Mouse (Mus musculus): ENCODE results near the gene Sptbn1.
A peak's percentile ranks its signal among the peaks of the same experiment; 100 is the strongest.
"Not testable (repeated sequence)": the region's sequence is repeated elsewhere in the genome, so short reads cannot be mapped to it uniquely, and the experiment has no call there.

The Sptbn1 gene

DNA sequence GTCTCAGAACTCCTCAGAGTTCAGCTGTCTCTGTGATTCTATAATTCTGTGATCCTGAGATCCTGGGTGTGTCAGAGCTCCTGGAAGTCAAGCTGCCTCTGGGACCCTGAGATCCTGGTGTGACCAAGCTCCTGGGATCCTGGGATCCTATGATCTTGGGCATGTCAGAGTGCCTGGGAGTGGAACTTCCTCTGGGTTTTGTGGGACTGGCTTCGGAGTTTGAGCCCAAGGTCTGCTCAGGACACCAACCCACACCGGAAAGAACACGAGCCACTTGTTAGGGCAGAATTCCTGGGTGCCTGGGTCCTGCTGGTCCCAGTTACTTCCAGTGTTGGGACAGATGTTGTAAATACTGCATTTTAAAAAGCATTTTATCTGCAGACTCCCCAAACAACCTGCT is 12.8 kb downstream of the Sptbn1 start:
- DNase-seq (ENCODE audit: low spot score), result not testable (repeated sequence)

DNA sequence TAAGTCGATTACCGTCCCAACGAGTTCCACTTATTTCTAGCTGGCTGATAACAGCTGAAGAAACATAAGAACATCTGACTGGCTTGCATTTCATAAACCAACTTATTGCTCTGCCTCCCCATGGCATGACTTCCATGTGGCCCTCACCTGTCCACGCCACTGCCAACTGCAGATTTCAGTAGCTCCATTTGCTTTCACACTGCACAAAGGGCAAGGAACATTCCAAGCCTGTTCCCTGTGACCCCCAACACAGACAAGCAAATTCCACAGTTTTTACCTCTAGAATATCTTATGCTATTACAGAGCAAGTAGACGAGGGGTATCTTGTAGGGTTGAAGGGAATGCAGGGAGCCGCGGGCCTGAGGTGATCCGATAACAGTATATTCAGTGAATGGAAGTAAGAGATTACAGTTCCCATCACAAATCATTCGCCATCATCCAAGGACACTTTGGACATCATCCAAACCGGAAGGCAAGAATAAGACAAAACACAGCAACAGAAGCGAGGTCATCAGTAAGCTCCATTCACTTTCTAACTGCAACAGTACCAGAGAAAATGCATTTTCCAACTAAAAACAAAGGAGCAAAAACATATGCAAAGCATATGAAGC is 16.6 kb downstream of the Sptbn1 start:
- DNase-seq (ENCODE audit: low spot score), result no peak

DNA sequence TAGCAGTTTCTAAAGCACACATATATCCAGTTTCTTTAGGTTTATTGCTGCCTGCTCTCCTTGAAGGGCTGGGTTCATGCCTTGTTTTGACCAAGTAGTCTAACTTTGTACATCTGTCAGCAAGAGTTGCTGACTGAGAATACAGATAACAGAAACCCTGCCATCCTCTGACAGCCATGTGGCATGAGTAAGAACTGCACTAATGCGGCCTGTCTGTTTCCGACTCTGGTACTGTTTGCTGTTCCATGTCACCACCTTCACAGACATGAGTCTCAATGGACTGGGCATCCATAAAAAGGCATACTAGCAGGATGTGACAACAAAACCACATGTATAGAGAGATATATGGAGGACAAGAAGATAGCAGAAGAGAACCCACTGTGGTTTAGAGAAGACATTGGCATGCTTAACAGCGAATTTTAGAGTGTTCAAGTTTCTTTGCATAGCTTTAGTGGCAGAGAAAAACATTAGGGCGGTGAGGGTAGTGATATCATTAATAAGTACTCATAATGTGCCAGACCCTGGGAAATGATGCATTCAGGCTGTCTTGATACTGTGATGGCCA is 18.4 kb downstream of the Sptbn1 start:
- DNase-seq (ENCODE audit: low spot score), result no peak

DNA sequence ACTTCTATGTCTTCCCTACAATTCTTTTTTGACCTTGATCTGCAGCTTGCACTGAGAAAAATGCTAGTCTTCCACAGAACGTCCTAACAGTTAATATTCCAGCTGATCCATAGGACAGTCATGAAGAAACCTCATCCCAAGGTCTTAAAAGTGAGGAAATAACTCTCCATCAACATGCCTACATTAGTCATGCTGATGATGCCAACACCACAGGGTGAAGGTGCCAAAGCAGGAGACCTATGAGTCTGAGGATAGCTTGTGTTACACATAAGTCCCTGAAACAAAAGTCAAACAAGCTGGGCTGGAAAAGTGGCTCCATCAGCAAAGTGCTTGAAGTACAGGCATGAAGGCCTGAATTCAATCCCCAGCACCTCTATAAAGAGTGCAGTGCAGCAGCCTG is 20.9 kb downstream of the Sptbn1 start:
- no peak for DNase-seq (ENCODE audit: low spot score)

DNA sequence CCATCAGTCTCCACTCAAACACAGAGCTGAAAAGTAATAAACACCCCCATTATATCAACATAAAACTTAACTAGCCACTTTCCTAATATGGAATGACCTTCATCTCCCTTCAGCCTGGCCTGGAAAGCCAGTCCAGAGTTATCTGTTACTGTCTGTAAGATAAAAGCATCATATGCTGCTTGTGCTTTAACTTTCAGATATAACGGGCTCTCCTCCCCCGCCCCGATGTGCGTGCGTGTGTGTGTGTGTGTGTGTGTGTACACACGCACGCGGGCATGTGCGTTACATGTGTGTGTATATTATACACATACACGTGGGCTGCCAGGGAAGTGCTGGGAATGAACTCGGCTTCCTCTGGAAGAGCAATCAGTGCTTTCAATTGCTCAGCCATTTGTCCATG is 21.8 kb downstream of the Sptbn1 start:
- DNase-seq (ENCODE audit: low spot score), result no peak

DNA sequence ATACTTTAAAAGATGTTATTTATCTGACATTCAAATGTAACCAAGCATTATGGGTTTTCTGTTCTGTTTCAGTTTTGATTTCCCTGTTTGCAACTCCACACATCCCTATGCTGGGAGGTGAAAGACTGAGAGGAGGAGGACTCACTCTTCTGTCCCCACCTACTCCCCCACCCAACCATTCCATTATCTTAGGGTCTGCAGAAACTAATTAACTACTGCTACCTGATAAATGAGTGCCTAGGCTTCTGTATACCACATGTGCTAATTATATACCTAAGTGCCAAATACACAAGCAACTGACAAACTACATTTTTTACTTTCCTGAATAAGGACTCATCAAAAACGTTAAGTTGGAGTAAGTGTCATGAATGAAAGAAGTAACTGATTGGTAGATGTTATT is 23.8 kb downstream of the Sptbn1 start:
- no peak for DNase-seq (ENCODE audit: low spot score)

DNA sequence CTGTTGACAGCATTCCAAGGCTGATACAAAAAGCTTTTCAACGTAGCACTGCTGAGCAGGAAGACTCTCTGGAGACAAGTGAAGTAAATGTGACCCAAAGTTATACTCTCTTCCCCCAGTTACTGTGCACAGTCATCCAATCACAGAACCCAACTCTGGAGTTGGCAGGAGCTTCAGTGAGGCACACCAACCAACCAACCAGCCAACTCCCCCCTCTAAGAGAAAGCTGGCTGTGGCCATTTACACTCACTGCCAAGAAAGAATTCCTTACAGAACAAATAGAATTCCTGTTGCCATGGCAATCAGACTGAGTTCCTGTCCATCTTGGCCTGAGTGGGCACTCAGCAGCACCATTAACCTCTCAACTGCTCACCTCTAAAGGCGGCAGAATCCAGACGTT is 24.4 kb downstream of the Sptbn1 start:
- peak; percentile 36 for DNase-seq (ENCODE audit: low spot score)

DNA sequence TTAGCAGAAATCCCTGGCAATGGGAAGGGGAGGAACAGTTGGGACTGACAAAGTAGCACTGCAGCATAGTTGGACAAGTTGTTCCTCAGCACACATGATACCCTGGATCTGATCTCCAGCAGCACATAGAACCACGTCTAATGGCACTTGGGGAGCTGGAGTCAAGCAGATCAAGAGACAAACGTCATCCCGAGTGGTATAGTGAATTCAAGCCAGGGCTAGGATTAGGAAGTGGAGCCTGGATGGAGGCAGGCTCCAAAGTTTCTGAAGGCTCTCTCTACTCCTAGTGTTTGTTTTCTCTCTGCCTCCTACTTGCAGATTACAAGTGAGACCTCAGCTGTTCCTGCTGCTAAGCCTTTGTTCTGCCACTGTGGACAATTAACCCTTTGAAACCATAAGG is 27.1 kb downstream of the Sptbn1 start:
- no peak for DNase-seq (ENCODE audit: low spot score)

DNA sequence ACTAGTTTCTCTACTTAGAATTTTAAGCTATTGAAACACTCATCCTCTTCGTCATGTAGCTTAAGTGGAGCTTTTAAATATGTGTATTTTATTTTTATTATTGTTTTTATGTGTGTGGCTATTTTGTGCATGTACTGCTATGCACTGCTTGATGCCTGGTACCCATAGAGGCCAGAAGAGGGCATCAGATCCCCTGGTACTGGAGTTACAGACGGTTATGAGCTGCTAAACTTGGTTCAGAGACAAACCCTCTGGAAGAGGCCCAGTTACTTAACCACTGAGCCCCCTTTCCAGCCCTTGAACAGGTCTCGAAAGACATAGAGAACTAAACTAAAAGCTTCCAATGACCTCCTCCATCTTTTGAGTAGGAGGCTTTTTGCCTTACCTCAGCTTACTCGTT is 30.0 kb downstream of the Sptbn1 start:
- DNase-seq (ENCODE audit: low spot score), result no peak

DNA sequence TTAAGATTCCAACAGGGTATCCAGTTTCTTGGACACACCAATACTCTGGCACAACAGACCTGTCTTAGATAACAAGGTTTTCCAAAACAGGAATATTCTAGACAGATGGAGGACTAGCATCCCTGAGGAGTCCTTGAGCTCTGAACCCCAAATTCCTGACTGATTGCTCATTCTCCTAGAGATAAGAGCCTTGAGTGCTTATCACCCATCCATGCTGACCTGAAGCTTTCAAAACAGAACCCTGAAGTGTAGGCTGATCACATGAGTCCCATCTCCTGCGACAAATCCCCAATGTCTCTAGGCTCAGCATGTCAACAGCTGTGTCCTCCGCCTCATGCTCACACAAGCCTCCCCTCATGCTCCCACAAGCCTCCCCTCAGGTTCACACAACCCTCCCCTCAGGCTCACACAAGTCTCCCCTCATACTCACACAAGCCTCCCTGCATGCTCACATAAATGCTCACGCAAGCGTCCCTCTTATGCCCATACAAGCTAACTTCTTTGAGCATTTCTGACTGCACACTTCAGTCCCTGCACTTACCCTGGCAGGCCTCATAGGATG is 31.2 kb downstream of the Sptbn1 start:
- no peak for DNase-seq (ENCODE audit: low spot score)

DNA sequence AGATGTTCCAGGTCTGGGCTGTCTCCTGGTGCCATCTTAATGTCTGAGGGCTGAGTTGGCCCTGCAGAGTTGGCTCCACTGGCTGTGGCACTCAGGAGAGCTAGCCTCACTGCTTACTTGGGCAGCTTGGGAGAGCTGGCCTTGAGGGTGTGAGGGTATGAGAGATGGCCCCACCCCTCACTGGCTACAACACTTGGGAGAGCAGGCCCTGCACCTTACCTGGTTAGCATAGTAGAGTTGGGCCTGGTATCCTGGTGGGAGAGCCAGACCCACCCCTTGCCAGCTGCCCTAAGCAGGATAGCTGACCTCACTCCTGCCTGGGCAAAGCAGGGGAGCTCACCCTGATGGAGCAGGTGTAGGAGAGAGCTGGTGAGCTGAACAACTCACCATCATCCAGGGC is 32.3 kb downstream of the Sptbn1 start:
- DNase-seq (ENCODE audit: low spot score), result no peak

DNA sequence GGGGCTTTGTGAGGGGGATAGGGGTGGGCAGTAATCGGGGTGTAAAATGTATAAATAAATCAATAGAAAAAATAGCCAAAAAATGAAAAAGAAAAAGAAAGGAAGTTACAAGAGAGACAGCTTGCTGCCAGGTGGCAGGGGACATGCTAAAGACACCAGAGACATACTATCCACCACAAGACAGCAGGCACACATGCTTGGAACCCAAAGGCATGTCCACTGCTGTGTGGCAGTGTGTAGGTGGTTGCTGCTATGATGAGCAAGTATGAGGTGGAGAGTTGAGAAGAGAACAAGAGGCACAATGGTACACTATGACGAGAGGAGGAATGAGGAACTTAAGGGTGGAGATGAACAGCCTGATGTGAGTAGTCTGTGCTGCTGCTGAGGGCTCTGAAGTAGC is 32.8 kb downstream of the Sptbn1 start:
- DNase-seq (ENCODE audit: low spot score), result no peak

DNA sequence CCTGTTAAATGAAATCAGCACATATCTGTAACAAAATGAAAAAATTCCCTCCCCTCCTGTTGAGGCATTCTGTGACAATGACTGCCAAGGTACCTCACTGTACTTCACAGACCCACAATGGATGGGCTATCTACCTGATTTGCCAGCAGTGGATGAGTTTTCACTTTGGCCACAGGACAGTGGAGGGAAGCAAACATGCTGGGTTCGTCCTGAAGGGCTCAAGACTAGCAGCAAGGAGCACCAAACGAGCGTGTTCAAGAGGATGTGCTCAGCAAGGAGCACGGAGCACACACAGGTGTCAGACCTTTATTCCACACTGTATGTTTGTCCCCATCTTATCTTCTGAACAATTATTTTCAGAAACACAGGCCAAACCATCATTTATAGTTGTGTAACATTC is 34.0 kb downstream of the Sptbn1 start:
- DNase-seq (ENCODE audit: low spot score), result no peak

DNA sequence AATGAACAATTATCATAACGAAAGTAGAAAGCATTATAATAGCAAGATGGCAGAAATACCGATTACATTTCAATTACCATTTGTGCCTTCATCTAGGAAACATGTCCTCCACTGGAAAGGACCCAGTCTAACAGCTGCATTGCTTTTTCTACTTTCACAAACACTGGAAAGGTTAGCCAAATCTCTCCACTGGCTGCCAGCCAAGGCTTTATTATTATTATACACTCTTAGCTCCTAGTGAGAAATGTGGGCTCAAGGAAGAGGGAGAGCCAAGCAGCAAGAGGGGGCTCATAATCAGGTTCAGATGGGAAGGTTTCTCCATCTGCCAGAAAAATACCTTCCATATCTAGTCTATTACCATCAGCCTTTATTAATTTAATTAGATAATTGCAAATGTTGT is 35.9 kb downstream of the Sptbn1 start:
- DNase-seq (ENCODE audit: low spot score), result peak; percentile 29

DNA sequence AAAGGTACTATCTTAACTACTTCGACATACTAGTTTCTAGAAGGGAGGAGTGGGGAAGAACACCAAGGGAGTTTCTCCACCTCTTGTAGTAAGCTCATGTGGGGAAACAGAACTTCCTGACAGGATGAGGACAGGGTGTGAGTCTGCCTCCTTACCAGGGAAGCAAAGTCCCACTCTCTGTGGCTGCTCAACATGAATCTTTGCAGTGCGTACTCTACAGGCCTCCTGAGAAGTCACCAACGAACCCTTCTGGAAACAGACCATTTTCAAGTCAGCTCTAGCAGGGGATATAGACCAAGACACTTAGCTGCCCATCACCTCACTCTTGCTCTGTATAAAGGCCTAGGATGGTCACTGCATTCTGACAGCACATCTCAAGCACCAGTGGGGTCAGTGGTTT is 36.6 kb downstream of the Sptbn1 start:
- no peak for DNase-seq (ENCODE audit: low spot score)

DNA sequence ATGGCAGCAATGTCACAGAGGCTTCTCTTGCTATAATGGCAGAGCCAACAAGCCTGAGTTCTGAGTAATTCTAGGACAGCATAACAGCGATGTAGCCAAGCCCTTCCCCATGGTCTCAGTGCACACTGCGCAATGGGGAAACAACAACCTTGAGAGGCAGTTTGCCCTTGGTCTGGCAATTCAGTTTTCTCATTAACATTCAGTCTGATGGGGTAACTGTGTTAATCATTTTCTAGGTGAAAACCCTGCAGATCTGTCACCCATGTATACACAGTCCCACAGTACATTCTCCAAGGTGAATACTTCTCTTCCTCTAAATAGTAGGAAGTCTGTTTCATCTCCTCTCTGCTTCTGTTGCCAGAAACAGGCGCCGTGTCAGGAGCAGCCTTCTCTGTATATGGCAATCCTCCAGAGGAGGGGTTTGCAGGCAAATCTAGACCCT is 37.6 kb downstream of the Sptbn1 start:
- DNase-seq (ENCODE audit: low spot score), result no peak

DNA sequence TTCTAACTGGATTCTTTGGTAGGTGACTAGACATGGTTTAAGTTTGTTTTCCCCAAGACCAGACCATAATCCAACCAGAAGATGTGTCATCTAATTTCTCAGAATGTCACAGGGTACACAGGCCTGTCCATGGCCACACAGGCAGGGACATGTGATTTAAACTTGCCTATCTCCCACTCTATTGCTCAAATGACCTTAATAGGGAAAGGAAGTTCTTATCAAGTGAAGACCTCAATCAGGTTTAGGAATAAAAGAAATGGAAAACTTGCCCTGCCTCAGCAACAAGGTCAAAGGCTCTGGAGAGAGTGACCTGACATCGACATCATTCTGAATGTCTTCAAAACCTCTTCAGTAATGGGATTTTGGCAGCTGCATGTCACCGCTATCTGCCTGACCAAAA is 41.2 kb downstream of the Sptbn1 start:
- DNase-seq (ENCODE audit: low spot score), result no peak

DNA sequence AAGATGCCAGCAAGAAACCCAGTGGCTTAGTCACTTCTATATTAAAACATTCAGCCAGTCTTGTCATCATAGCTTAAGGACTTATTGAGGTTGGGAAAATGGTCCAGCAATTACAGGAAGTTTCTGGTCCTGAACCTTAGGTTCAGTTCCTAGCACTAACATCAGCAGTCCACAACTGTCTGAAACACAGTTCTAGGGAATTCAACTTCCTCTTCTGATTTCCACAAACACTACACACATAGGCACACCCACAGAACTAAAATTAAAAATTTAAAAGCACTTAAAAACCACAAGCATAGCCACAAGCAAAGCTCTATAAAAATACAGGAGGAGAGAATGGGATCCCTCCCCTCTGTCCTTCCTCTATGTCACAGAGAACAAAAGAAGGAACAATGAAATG is 43.4 kb downstream of the Sptbn1 start:
- DNase-seq (ENCODE audit: low spot score), result no peak

DNA sequence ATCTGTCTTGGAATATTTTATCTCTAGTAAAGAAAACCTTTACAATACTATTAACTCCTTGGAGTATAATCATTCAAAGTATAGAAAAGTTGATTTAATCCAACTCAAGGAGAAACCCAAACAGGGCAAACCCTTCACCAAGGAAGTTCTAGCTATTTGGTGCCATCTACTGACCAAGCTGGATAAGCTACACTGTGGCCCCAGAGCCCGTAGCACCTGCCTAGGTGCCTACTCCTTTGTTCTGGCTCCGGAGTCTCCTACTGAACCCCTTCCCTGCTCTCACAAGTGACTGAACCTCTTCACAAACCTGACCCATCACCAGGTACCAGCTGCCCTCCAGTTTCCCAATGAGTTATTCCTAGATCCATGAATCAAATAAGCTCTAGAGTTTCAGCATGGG is 45.3 kb downstream of the Sptbn1 start:
- no peak for DNase-seq (ENCODE audit: low spot score)

DNA sequence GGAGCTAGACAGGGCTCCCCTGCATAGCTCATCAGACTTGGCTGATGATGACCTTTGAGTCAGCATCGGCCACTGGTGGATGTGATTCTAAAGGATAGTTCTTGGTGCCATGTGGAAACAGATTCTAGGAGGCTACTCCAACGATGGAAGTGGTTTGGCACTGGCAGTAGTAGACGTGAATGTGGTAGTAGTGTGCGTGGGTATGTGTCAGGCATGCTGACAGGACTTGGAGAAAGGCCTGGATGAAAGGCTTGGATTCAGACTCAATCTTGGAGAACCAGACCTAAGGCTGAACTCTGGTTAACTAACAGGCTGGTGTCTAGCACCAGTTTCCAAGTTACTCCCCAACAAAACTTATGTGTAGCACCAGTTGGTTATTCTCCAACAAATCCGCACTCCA is 46.9 kb downstream of the Sptbn1 start:
- no peak for DNase-seq (ENCODE audit: low spot score)

DNA sequence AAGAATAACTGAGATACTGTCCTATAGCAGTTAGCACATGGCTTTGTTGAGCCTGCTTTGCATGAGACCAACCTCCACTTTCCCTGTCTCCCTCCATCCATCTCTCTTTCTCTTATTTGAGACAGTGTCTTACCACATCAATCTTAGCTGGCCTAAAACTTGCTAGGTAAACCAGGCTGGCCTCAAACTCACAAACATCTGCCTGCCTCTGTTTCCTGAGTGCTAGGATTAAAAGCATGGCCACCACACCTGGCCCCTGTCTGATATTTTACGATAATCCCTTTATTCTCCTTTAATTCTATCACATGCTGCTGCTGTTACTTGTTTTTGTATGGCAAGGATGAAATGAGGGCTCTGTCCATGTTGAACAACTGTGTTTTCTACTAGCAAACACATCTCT is 49.6 kb downstream of the Sptbn1 start:
- DNase-seq (ENCODE audit: low spot score), result no peak

DNA sequence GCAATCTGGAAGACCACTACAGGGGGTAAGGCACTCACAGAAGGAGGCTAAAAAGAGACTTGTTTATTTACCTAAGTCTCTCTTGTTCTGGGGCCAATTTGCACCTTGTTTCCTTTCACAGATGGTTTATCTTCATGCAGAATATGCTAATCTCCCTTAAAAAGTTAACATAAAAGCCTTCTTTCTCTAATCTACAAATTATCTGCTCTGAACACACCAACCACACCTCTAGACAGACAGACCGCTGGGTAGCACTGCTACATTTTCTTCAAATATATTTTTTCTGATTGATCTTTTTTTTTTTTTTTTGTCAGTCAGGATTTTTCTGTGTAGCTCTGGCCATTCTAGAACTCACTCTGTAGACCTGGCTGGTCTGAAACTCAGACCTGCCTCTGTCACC is 50.5 kb downstream of the Sptbn1 start:
- DNase-seq (ENCODE audit: low spot score), result no peak

DNA sequence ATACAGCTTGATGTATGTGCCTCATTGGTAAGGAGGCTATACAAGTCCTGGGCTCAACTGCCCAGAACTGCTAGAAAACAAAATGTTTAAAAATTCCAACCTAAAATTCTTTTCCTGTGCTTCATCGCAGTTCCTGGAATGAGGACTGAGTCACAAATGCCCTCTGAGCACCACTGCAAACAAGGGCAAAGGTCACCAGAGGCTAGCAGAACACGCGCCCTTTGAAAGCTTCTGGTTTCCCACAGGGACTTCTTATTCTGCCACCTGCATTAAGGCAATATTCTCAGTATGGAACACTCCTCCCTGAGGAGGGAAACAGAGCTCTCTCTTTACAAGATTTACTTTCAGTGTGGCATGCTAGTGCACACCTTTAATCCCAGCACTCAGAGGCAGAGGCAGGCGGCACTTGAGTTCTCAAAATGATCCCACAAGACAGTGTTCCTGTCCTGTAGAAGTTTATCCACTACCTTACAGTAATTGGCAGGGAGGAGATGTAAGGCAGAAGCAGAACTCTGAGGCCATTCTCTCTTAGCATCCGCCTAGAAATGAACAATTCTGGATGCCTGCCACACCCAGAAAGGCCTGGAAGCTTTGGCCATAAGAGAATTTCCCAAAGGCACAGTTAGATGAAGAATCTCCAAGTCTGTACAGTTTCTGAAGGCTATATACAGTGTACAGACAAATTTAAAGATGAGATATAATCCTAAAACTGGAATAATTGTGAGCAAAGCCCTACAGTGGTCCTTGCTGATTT is 56.1 kb downstream of the Sptbn1 start:
- no peak for DNase-seq (ENCODE audit: low spot score)

Data from testis, postnatal 14 days (tissue).